Mouse (Mus musculus) liver, adult 2 months (tissue): ENCODE measurements around the gene Txn2. TPM values are rescaled to one million over a fixed set of nuclear protein-coding genes. Genes with fewer than 3 reads are reported as not detected.

Experiments
- DNase-seq: peaks from one replicate; pipeline ENCODE4 v3.0.0-alpha.2; 2011; ENCODE audit warnings: low read depth, low spot score; ENCODE audit errors: extremely low read depth
- H3K27ac ChIP-seq: fragments of 200-500 bp; replicated peaks from 2 replicates; pipeline ENCODE4 v1.5.1; 2012; ENCODE audit warnings: low read depth, mild to moderate bottlenecking, control low read depth, inconsistent platforms, low read length; ENCODE audit not compliant: insufficient read depth
- H3K27me3 ChIP-seq: fragments of 200-500 bp; 2 replicates; pipeline ENCODE4 v1.6.1; 2012; ENCODE audit warnings: mild to moderate bottlenecking, moderate library complexity, low read length, inconsistent platforms; ENCODE audit not compliant: control insufficient read depth, insufficient read depth
- H3K36me3 ChIP-seq: fragments of 200-500 bp; 2 replicates; pipeline ENCODE4 v1.6.1; 2012; ENCODE audit warnings: low read length, inconsistent platforms; ENCODE audit not compliant: control insufficient read depth, insufficient read depth
- H3K4me1 ChIP-seq: fragments of 200-500 bp; 2 replicates; pipeline ENCODE4 v1.6.1; 2011; ENCODE audit warnings: low read length; ENCODE audit not compliant: control insufficient read depth, insufficient read depth
- H3K4me3 ChIP-seq: fragments of 200-500 bp; 2 replicates; pipeline ENCODE4 v1.5.1; 2011; ENCODE audit warnings: low read depth, mild to moderate bottlenecking, control low read depth, low read length, moderate library complexity; ENCODE audit not compliant: insufficient read depth
- H3K79me2 ChIP-seq: fragments of 200-500 bp; 2 replicates; pipeline ENCODE4 v1.6.1; 2012; ENCODE audit warnings: inconsistent platforms, mild to moderate bottlenecking, low read length, moderate library complexity; ENCODE audit not compliant: control insufficient read depth, insufficient read depth
- H3K9ac ChIP-seq: fragments of 200-500 bp; 2 replicates; pipeline ENCODE4 v1.6.1; 2012; ENCODE audit warnings: low read depth, mild to moderate bottlenecking, control low read depth, inconsistent platforms, low read length
- CTCF ChIP-seq: fragments of 200-500 bp; IDR thresholded peaks from 2 replicates; pipeline ENCODE4 v1.5.1; 2011; ENCODE audit warnings: low read depth, low read length, control low read depth
- POLR2A ChIP-seq: fragments of 200-500 bp; IDR thresholded peaks from 2 replicates; pipeline ENCODE4 v1.6.1; 2011; ENCODE audit warnings: low read length, control low read depth; ENCODE audit not compliant: insufficient read depth; ENCODE audit errors: extremely low read depth
- WGBS: fragments of 180-500 bp; shearing (Covaris S2); methylation state at CpG from one replicate; pipeline ENCODE4 v1.1.7; 2018; 5-methylcytosine and 5-hydroxymethylcytosine counted together
- polyA plus RNA-seq: library from polyadenylated mRNA; depleted of rRNA; stranded (reverse); fragments of >200 nt; gene quantifications from 2 replicates; pipeline ENCODE4 v1.2.3, GENCODE M21; 2012; rRNA removed
- total RNA-seq: library from RNA; depleted of rRNA; stranded (reverse); fragments of >200 nt; gene quantifications from 2 replicates; pipeline ENCODE4 v1.2.3, GENCODE M21; 2014; rRNA removed

The Txn2 gene
- total RNA-seq = 85.3 and 96.1 TPM in 2 replicates
- 441 and 448 TPM in 2 replicates for polyA plus RNA-seq

DNA sequence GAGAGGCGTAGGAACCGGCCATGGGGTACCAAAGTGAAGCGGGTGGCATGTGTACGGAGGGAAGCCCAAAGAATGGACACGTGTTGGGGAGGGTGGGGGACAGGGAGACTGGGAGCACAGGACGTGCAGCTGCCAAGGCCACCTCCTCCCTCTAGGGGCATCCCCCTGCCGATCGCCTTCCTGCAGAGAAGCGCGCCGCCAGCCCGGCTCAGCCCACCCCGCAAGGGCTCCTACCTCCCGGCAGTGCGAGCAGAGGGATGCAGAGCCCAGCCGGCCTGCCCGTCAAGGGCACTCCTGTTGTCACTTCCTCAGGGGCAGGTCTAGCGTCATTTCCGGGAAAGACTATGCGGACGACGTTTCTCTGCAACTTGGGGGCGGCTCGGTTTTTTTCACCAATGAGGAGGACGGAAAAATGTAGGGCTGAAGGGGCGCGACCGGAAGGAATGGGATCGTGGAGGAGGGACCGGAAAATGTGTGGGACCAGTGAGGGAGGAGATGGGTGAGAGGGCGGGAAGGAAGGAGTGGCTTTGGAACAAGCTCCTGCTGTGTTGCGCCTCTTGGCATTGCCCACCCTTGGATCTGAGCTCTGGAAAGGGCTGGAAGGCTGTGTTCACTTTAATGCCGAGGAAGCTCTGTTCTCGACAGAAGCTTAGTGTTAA, at the start of gene Txn2:
Gene Txn2 (minus strand): TSS at position 334 of the 659 bp plus-strand sequence.
- peaks cover 20% of the 10 kb centered on the region for H3K79me2 ChIP-seq
- H3K4me3 ChIP-seq = peak within 1 kb of the TSS; percentile 88
- no peaks in the 10 kb centered on the region for H3K27me3 ChIP-seq
- peaks cover 30% of the 10 kb centered on the region for H3K4me1 ChIP-seq
- peak; percentile 88 for TF ChIP-seq POLR2A
- TF ChIP-seq CTCF = no peak
- peak within 1 kb of the TSS; percentile 91 for H3K9ac ChIP-seq
- peaks cover 9% of the 10 kb centered on the region; the same call in 1 of the 2 replicates for H3K36me3 ChIP-seq
- DNase-seq = peak; percentile 98
- under 1% methylated on average over 34 of the region's 34 CpGs for WGBS
- H3K27ac ChIP-seq = peak within 1 kb of the TSS; percentile 95

DNA sequence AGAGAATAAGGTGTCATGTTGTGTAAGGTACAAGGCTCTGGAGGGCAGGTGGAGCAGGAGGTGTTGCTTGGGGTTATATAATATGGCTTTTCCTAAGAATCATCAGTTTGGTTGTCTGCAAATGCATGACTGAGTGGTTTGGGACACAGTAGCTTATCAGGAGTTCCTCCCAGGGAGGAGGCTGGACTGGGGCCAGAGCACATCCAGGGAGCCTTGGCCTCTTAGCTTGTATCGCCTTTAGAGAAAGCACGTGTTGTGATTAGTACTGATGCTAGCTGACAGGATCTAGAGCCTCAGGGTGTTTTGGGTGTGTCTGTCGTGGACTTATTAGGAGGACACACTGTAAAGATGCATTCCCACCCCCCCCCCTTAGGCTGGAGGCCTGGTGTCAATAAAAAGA, 48.9 kb upstream of the Txn2 start:
- no peaks in the 10 kb centered on the region for H3K4me1 ChIP-seq
- H3K27me3 ChIP-seq = no peaks in the 10 kb centered on the region
- no peaks in the 10 kb centered on the region for H3K36me3 ChIP-seq
- H3K27ac ChIP-seq = no peak overlapping the region
- H3K79me2 ChIP-seq = no peaks in the 10 kb centered on the region
- no peak overlapping the region for H3K9ac ChIP-seq
- no peak overlapping the region for H3K4me3 ChIP-seq
- WGBS = 71% methylated on average over 3 of the region's 3 CpGs
- TF ChIP-seq POLR2A (no peak), CTCF (no peak)
- no peak for DNase-seq

DNA sequence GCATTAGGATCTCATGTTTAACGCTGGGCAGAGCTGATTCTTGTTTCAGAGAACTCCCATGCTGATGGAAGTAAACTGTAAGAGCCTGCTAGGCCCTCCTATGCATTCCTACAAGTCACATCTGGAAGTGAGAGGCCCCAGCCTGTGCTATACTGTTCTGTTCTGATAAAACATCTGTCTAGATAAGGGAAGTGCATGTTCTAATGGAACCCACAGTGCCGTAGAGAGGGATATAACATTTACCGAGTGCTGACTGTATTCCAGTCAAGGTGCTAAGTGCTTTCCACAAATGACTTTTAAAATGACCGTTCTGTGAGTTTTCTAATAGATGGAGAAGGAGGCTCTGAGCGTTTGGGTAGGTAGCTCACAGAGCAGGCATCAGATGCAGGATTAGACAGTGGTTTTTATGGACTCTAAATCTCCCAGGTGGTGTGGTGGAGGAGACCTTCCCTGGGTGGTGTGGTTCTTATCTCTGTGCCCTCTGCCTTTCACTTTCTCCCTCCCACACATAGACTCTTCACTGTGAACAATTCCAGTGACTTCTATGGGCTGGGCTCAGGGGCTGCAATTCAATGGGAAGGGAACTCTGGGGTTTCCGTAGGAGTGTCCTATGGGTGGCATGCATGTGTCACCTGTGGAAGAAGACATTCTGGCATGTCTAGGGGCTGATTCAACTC, 45.5 kb upstream of the Txn2 start:
- DNase-seq = no peak

DNA sequence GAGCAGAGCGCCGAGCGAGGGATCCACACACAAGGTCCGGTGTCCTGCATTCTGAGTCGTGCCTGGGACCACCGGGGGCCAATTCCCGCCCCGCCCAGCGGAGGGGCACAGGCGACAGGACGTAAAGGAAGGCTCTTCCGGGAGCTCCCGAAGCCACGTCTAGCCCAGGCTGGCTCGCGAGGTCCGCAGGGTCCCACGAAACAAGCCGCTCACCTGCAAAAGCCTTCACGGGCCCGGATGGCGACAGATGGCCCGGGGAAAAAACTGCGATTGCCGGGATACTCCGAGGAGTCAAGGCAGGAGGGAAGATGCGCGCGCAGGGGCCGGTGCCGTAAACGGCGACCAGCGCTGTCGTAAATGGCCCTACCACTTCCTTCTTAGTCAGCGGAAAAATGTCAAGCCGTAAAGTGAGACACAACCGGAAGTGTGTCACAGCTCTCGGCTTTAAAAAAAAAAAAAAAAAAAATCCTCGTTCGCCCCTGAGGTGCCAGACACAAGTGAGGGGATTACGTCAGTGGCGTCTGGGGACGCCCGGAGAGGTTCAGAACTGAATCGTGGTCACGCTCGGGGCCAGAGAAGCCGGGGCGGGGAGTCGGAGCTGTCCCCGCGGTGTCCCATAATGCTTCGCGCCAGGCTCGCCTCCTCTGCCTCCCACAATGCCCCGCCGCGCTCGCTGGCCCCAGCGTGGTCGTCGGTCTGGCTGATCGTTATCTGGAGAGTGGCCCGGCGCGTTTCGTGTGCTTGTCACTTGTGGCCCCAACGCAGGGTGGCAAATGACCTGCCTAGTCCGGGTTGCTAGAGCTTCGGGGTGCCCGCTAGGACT, 41.9 kb upstream of the Txn2 start, which contains the start of gene Eif3d:
Gene Eif3d (minus strand): TSS at position 344 of the 823 bp plus-strand sequence.
- Histone ChIP-seq H3K79me2 (peaks cover 14% of the 10 kb centered on the region; the same call in 1 of the 2 replicates), H3K27me3 (no peaks in the 10 kb centered on the region), H3K9ac (peak within 1 kb of the TSS; percentile 96), H3K36me3 (peaks cover 23% of the 10 kb centered on the region), H3K4me3 (peak within 1 kb of the TSS; percentile 95), H3K4me1 (peaks cover 13% of the 10 kb centered on the region), H3K27ac (peak within 1 kb of the TSS; percentile 100)
- TF ChIP-seq CTCF (no peak), POLR2A (peak; percentile 53)
- peak; percentile 84 for DNase-seq
- WGBS = under 1% methylated on average over 72 of the region's 72 CpGs

More for the DNA sequence above, 45.5 kb upstream of the Txn2 start:
- H3K4me1 ChIP-seq = peaks cover 10% of the 10 kb centered on the region
- peaks cover 11% of the 10 kb centered on the region; the same call in 1 of the 2 replicates for H3K79me2 ChIP-seq
- H3K9ac ChIP-seq = no peak overlapping the region
- H3K27me3 ChIP-seq = no peaks in the 10 kb centered on the region
- H3K36me3 ChIP-seq = no peaks in the 10 kb centered on the region
- TF ChIP-seq POLR2A = no peak
- TF ChIP-seq CTCF = no peak
- no peak overlapping the region for H3K4me3 ChIP-seq
- WGBS = 77% methylated on average over 6 of the region's 6 CpGs
- H3K27ac ChIP-seq = no peak overlapping the region

DNA sequence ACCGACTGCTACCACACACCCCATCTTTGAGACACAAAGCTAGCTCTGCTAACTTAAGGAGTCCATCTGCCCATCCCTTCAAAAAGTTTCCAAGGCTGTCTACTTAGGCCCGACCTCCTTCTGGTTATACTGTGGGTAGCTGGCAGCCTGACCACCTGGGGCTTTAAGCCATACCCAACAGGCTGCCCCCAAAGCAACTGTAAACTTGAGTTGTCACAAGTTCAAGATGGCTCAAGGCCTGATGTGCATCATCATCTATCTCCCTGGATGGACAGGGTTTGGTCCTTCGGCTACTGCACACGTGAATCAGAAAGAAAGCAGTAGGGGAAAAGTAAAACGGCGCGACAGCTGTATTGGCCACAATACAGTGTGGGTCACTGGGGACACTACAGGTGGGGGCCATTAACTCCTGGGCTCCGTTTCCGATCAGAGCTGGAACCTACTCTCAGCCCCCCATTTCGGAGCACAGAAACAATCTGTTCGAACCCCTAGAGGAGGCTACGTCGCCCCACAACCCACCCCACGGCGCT, 41.2 kb upstream of the Txn2 start:
- H3K36me3 ChIP-seq = peaks cover 26% of the 10 kb centered on the region
- H3K4me3 ChIP-seq = peak overlapping the region; percentile 95
- no peaks in the 10 kb centered on the region for H3K27me3 ChIP-seq
- WGBS = 2% methylated on average over 15 of the region's 15 CpGs
- TF ChIP-seq POLR2A (no peak), CTCF (no peak)
- H3K79me2 ChIP-seq = peaks cover 14% of the 10 kb centered on the region; the same call in 1 of the 2 replicates
- peak overlapping the region; percentile 72 for H3K27ac ChIP-seq
- peaks cover 13% of the 10 kb centered on the region for H3K4me1 ChIP-seq
- H3K9ac ChIP-seq = peak overlapping the region; percentile 94
- DNase-seq = peak; percentile 19
